Mouse (Mus musculus) limb, embryonic 14.5 days (tissue): Measurements from ENCODE around the gene Dscam. TPM values are rescaled to one million over a fixed set of nuclear protein-coding genes. Genes with fewer than 3 reads are reported as not detected.

Experiments used
- ATAC-seq: fragments of 200-750 bp; cut with Nextera tagmentation; 2 replicates; pipeline ENCODE4 v1.8.0; 2017; ENCODE audit warnings: low read depth, moderate number of reproducible peaks, moderate TSS enrichment; ENCODE audit not compliant: low FRiP score
- DNase-seq: peaks from one replicate; pipeline ENCODE4 v3.0.0-alpha.2; 2015; ENCODE audit warnings: low spot score
- H3K27ac ChIP-seq: fragments of 300-500 bp; sonication (generic); replicated peaks from 2 replicates; pipeline ENCODE4 v1.5.1; 2014; ENCODE audit warnings: low read depth, mild to moderate bottlenecking, low read length, moderate library complexity, mixed read lengths
- H3K27me3 ChIP-seq: fragments of 300-500 bp; sonication (generic); 2 replicates; pipeline ENCODE4 v1.6.1; 2014; ENCODE audit warnings: low read length, mixed read lengths; ENCODE audit not compliant: control insufficient read depth, insufficient read depth
- H3K36me3 ChIP-seq: fragments of 300-500 bp; sonication (generic); 2 replicates; pipeline ENCODE4 v1.6.1; 2014; ENCODE audit warnings: mild to moderate bottlenecking, low read length, moderate library complexity, mixed read lengths; ENCODE audit not compliant: control insufficient read depth, insufficient read depth
- H3K4me1 ChIP-seq: fragments of 300-500 bp; sonication (generic); 2 replicates; pipeline ENCODE4 v1.6.1; 2014; ENCODE audit warnings: antibody characterized with exemption, low read length, mixed read lengths; ENCODE audit not compliant: control insufficient read depth, insufficient read depth
- H3K4me2 ChIP-seq: fragments of 300-500 bp; sonication (generic); replicated peaks from 2 replicates; pipeline ENCODE4 v1.6.1; 2014; ENCODE audit warnings: low read depth, mild to moderate bottlenecking, low read length, moderate library complexity; ENCODE audit not compliant: severe bottlenecking
- H3K4me3 ChIP-seq: fragments of 300-500 bp; sonication (generic); replicated peaks from 2 replicates; pipeline ENCODE4 v1.5.1; 2014; ENCODE audit warnings: low read length
- H3K9ac ChIP-seq: fragments of 300-500 bp; sonication (generic); 2 replicates; pipeline ENCODE4 v1.6.1; 2014; ENCODE audit warnings: mild to moderate bottlenecking, low read depth, low read length, moderate library complexity; ENCODE audit not compliant: severe bottlenecking
- H3K9me3 ChIP-seq: fragments of 300-500 bp; sonication (generic); 2 replicates; pipeline ENCODE4 v1.6.1; 2016; ENCODE audit warnings: low read length; ENCODE audit not compliant: control insufficient read depth
- POLR2A ChIP-seq: fragments of 200-500 bp; IDR thresholded peaks from 2 replicates; pipeline ENCODE4 v1.8.0; 2012; ENCODE audit warnings: inconsistent platforms, mild to moderate bottlenecking, moderate library complexity, borderline replicate concordance; ENCODE audit not compliant: insufficient read depth, insufficient read length; ENCODE audit errors: extremely low read depth
- WGBS: fragments of 180-500 bp; shearing (Covaris S2); extraction: QIAGEN DNeasy Blood & Tissue Kit; methylation state at CpG from one replicate; pipeline ENCODE4 v1.1.7; 2014; 5-methylcytosine and 5-hydroxymethylcytosine counted together
- polyA plus RNA-seq, 2 experiments: library from polyadenylated mRNA; depleted of rRNA in 1 of 2; stranded (reverse) in 1 of 2; unstranded in 1 of 2; fragments of >200 nt; fragmentation: Nextera tagmentation in 1 of 2; extraction: Ambion mirVana in 1 of 2; gene quantifications; 2 replicates each; pipeline versions ENCODE4 v1.2.1 to v1.2.3; 2012 to 2014

Dscam gene
- polyA plus RNA-seq, 2 experiments = 0.17 to 0.20 TPM

- H3K36me3 ChIP-seq = no peaks in the 10 kb centered on the region
- H3K4me3 ChIP-seq = no peak overlapping the region
- H3K4me1 ChIP-seq = no peaks in the 10 kb centered on the region
- 34% methylated on average over 2 of the region's 2 CpGs for WGBS
- H3K4me2 ChIP-seq = no peak overlapping the region
- H3K27me3 ChIP-seq = no peaks in the 10 kb centered on the region
- ATAC-seq (no peak), DNase-seq (no peak)
- H3K9me3 ChIP-seq = no peaks in the 10 kb centered on the region
- TF ChIP-seq POLR2A = no peak
- H3K27ac ChIP-seq = no peak overlapping the region
- no peak overlapping the region for H3K9ac ChIP-seq
These were observed 167.7 kb downstream of the Dscam start for GRCm38 (mm10) chr16:97002837-97003236.

- Histone ChIP-seq H3K4me2 (no peak overlapping the region), H3K27ac (no peak overlapping the region), H3K4me3 (no peak overlapping the region), H3K36me3 (no peaks in the 10 kb centered on the region), H3K27me3 (no peaks in the 10 kb centered on the region), H3K9me3 (no peaks in the 10 kb centered on the region), H3K4me1 (no peaks in the 10 kb centered on the region), H3K9ac (no peak overlapping the region)
- WGBS = 39% methylated on average over 3 of the region's 3 CpGs
- DNase-seq (no peak), ATAC-seq (no peak)
- no peak for TF ChIP-seq POLR2A
These were observed 168.4 kb downstream of the Dscam start for GRCm38 (mm10) chr16:97002189-97002588.

GRCm38 (mm10) chr16:96996854-96997253, 173.7 kb downstream of the Dscam start:
- no peaks in the 10 kb centered on the region for H3K27me3 ChIP-seq
- no peak overlapping the region for H3K4me3 ChIP-seq
- DNase-seq (peak; percentile 75), ATAC-seq (no peak)
- H3K4me2 ChIP-seq = no peak overlapping the region
- WGBS = 65% methylated on average over 3 of the region's 3 CpGs
- no peak overlapping the region for H3K9ac ChIP-seq
- no peaks in the 10 kb centered on the region for H3K4me1 ChIP-seq
- no peak for TF ChIP-seq POLR2A
- no peak overlapping the region for H3K27ac ChIP-seq
- H3K36me3 ChIP-seq = no peaks in the 10 kb centered on the region
- no peaks in the 10 kb centered on the region for H3K9me3 ChIP-seq

DNA sequence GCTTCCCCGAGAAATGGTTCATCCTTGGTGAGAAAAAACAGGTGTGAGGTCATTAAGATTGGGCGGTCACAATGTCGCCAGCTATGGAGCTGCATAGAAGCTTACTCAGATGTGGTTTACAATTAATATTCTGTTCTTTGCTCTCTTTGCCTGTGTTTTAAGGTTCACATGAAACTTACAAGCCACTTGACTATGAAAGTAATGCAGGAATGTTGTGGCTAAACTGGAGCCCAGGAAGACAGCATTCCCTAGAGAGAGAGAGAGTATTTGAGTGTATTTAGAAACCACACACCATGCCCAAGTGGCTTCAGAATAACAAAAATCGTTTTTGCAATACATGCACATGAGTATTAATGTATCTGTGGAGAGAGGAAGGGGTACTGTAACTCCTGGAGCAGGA, 174.7 kb downstream of the Dscam start:
- H3K27me3 ChIP-seq = no peaks in the 10 kb centered on the region
- TF ChIP-seq POLR2A = no peak
- H3K4me2 ChIP-seq = no peak overlapping the region
- H3K36me3 ChIP-seq = no peaks in the 10 kb centered on the region
- H3K9ac ChIP-seq = no peak overlapping the region
- H3K4me3 ChIP-seq = no peak overlapping the region
- WGBS = 66% methylated on average over 4 of the region's 4 CpGs
- H3K4me1 ChIP-seq = no peaks in the 10 kb centered on the region
- H3K27ac ChIP-seq = no peak overlapping the region
- no peaks in the 10 kb centered on the region for H3K9me3 ChIP-seq
- DNase-seq (no peak), ATAC-seq (no peak)

DNA sequence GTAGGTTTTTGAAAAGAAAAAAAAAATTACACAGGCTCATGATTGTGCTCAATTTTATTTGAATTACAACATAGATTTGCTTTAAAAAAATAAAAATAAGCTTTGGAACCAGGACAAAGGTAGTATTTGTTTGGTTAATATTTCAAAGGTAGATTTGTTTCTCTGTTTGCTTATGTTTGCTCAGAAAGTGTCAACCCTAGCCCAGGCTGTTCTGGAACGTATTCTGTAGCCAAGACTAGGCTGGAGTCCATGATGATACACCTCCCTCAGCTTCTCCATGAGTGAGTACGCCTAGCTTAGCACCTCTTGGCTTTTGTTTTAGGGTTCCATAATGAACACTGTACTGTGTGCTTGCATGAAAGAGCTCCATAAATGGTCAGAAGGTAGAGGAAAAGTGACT, 183.2 kb downstream of the Dscam start:
- ATAC-seq = no peak

GRCm38 (mm10) chr16:96973300-96973699, 197.3 kb downstream of the Dscam start:
- DNase-seq = no peak
- no peaks in the 10 kb centered on the region for H3K4me1 ChIP-seq
- no peaks in the 10 kb centered on the region for H3K36me3 ChIP-seq
- no peak overlapping the region for H3K4me3 ChIP-seq
- no peak overlapping the region for H3K4me2 ChIP-seq
- no peak for ATAC-seq
- no peak overlapping the region for H3K27ac ChIP-seq
- TF ChIP-seq POLR2A = no peak
- no peaks in the 10 kb centered on the region for H3K9me3 ChIP-seq
- WGBS = 64% methylated on average over 7 of the region's 7 CpGs
- no peaks in the 10 kb centered on the region for H3K27me3 ChIP-seq
- no peak overlapping the region for H3K9ac ChIP-seq

More for the DNA sequence above, 183.2 kb downstream of the Dscam start:
- H3K4me3 ChIP-seq = no peak overlapping the region
- no peak overlapping the region for H3K9ac ChIP-seq
- no peaks in the 10 kb centered on the region for H3K9me3 ChIP-seq
- no peaks in the 10 kb centered on the region for H3K36me3 ChIP-seq
- 78% methylated on average over 2 of the region's 2 CpGs for WGBS
- H3K4me2 ChIP-seq = no peak overlapping the region
- H3K27ac ChIP-seq = no peak overlapping the region
- H3K4me1 ChIP-seq = no peaks in the 10 kb centered on the region
- H3K27me3 ChIP-seq = no peaks in the 10 kb centered on the region
- no peak for DNase-seq
- TF ChIP-seq POLR2A = no peak
